Mouse (Mus musculus) embryonic fibroblast, embryonic 13.5 days (primary cell): ENCODE results near the gene Mpp3. TPM values are rescaled to one million over a fixed set of nuclear protein-coding genes. Genes with fewer than 3 reads are reported as not detected.
"Not testable (repeated sequence)": the region's sequence is repeated elsewhere in the genome, so short reads cannot be mapped to it uniquely, and the experiment has no call there.

ENCODE experiments used
- H3K27ac ChIP-seq: 2 replicates; pipeline ENCODE4 v1.5.1; 2012; ENCODE audit warnings: low read length, control low read depth, inconsistent platforms; ENCODE audit not compliant: insufficient read depth
- H3K4me1 ChIP-seq: 2 replicates; pipeline ENCODE4 v1.6.1; 2011; ENCODE audit warnings: low read length; ENCODE audit not compliant: control insufficient read depth, insufficient read depth
- H3K4me3 ChIP-seq: 2 replicates; pipeline ENCODE4 v1.5.1; 2011; ENCODE audit warnings: mild to moderate bottlenecking, control low read depth, low read length; ENCODE audit not compliant: insufficient read depth
- CTCF ChIP-seq: IDR thresholded peaks from 2 replicates; pipeline ENCODE4 v1.5.1; 2011; ENCODE audit warnings: mild to moderate bottlenecking, control low read depth, low read length, moderate library complexity, borderline replicate concordance; ENCODE audit not compliant: insufficient read depth
- POLR2A ChIP-seq: IDR thresholded peaks from 2 replicates; pipeline ENCODE4 v1.6.1; 2011; ENCODE audit warnings: low read depth, mild to moderate bottlenecking, control low read depth, low read length, moderate library complexity
- polyA plus RNA-seq: library from polyadenylated mRNA; stranded (reverse); fragments of >200 nt; gene quantifications from 2 replicates; pipeline ENCODE4 v1.2.4, GENCODE M21; 2011; ENCODE audit warnings: low read depth; ENCODE audit not compliant: missing spikeins, insufficient read length

Gene Mpp3
- polyA plus RNA-seq, 1 experiment, result 0.42 TPM

GRCm38 (mm10) chr11:101998258-101998657 is 30.0 kb downstream of the Mpp3 start:
- TF ChIP-seq POLR2A (no peak), CTCF (no peak)
- no peak overlapping the region for H3K27ac ChIP-seq

GRCm38 (mm10) chr11:101995938-101996337 is 32.3 kb downstream of the Mpp3 start:
- peaks cover 3% of the 10 kb centered on the region; the same call in 1 of the 2 replicates for H3K4me1 ChIP-seq
- TF ChIP-seq POLR2A, result no peak
- no peak for TF ChIP-seq CTCF
- no peak overlapping the region for H3K4me3 ChIP-seq
- H3K27ac ChIP-seq, result no peak overlapping the region

More at GRCm38 (mm10) chr11:101998258-101998657, 30.0 kb downstream of the Mpp3 start:
- Histone ChIP-seq H3K4me1 (peaks cover 3% of the 10 kb centered on the region; the same call in 1 of the 2 replicates), H3K4me3 (no peak overlapping the region)

GRCm38 (mm10) chr11:101994100-101994499 is 34.2 kb downstream of the Mpp3 start:
- H3K4me1 ChIP-seq, result peaks cover 3% of the 10 kb centered on the region; the same call in 1 of the 2 replicates
- no peak overlapping the region for H3K27ac ChIP-seq
- TF ChIP-seq CTCF (no peak), POLR2A (no peak)
- H3K4me3 ChIP-seq, result no peak overlapping the region

- Histone ChIP-seq H3K4me3 (no peak overlapping the region), H3K4me1 (no peaks in the 10 kb centered on the region), H3K27ac (no peak overlapping the region)
- TF ChIP-seq POLR2A (no peak), CTCF (no peak)
Measured at GRCm38 (mm10) chr11:101992411-101992810, 35.9 kb downstream of the Mpp3 start.

- no peak for TF ChIP-seq CTCF
- no peak for TF ChIP-seq POLR2A
- no peak overlapping the region for H3K4me3 ChIP-seq
- H3K4me1 ChIP-seq, result no peaks in the 10 kb centered on the region
- H3K27ac ChIP-seq, result no peak overlapping the region
Measured at GRCm38 (mm10) chr11:101991813-101992212, 36.4 kb downstream of the Mpp3 start.

GRCm38 (mm10) chr11:101990244-101990643 is 38.0 kb downstream of the Mpp3 start:
- no peak for TF ChIP-seq CTCF
- TF ChIP-seq POLR2A, result no peak
- Histone ChIP-seq H3K27ac (no peak overlapping the region), H3K4me1 (no peaks in the 10 kb centered on the region), H3K4me3 (no peak overlapping the region)

- Histone ChIP-seq H3K4me1 (peaks cover 7% of the 10 kb centered on the region), H3K27ac (no peak within 1 kb of the TSS), H3K4me3 (no peak within 1 kb of the TSS)
- TF ChIP-seq POLR2A, result no peak
- no peak for TF ChIP-seq CTCF
Measured at GRCm38 (mm10) chr11:101986913-101987312, 41.3 kb downstream of the Mpp3 start, which contains the start of gene Dusp3. Gene Dusp3, minus strand, starts transcription at chr11:101987013.

- Histone ChIP-seq H3K4me1 (peaks cover 7% of the 10 kb centered on the region), H3K4me3 (no peak overlapping the region), H3K27ac (no peak overlapping the region)
- TF ChIP-seq CTCF (peak; percentile 93), POLR2A (no peak)
Measured at GRCm38 (mm10) chr11:101985990-101986389, 42.3 kb downstream of the Mpp3 start.

GRCm38 (mm10) chr11:101985450-101985849 is 42.8 kb downstream of the Mpp3 start:
- H3K4me3 ChIP-seq, H3K4me1 ChIP-seq, H3K27ac ChIP-seq: not testable (repeated sequence)

GRCm38 (mm10) chr11:101984054-101985025 is 43.9 kb downstream of the Mpp3 start, which contains the start of gene Cfap97d1:
Gene Cfap97d1, plus strand, starts transcription at chr11:101984279.
- peak within 1 kb of the TSS; percentile 74 for H3K4me3 ChIP-seq
- H3K4me1 ChIP-seq, result peaks cover 7% of the 10 kb centered on the region
- 0 out of 2 replicates have a peak within 1 kb of the TSS, but pooled peaks have one; percentile 19 for H3K27ac ChIP-seq
- TF ChIP-seq POLR2A (peak; percentile 79), CTCF (no peak)
